Mouse (Mus musculus) layer of hippocampus, postnatal 14 days (tissue): Measurements from ENCODE around the gene Ccdc184. TPM values are rescaled to one million over a fixed set of nuclear protein-coding genes. Genes with fewer than 3 reads are reported as not detected.

Experiments used
- DNase-seq, 2 experiments: peaks; one replicate each; pipeline ENCODE4 v3.0.0; 2021 to 2022; ENCODE audit warnings: low spot score in 2 of 2, mixed read lengths in 1 of 2
- total RNA-seq, 2 experiments: library from RNA; stranded (reverse); gene quantifications; 2 replicates each; pipeline ENCODE4 v1.2.3; 2021

The Ccdc184 gene
- total RNA-seq, 2 experiments from 2014 or later: 18.2 to 18.7 TPM

DNA sequence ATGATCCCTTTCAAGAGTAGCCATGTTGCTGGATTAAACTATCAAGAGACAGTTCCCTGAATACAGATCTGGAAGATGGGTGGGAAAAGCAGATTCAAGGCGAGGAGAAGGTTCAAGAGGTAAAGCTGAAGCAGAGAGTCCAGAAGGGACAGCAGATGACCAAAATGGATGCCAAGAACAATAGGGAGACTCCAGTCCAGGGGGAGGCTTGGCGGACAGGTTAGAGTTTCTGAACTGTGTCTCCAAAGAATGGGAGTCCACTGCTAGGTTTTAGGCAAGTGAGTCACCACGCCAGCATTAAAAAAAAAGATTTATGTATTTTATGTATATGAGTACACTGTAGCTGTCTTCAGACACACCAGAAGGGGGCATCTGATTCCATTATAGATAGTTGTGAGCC is 12.3 kb upstream of the Ccdc184 start:
- no peak for DNase-seq

DNA sequence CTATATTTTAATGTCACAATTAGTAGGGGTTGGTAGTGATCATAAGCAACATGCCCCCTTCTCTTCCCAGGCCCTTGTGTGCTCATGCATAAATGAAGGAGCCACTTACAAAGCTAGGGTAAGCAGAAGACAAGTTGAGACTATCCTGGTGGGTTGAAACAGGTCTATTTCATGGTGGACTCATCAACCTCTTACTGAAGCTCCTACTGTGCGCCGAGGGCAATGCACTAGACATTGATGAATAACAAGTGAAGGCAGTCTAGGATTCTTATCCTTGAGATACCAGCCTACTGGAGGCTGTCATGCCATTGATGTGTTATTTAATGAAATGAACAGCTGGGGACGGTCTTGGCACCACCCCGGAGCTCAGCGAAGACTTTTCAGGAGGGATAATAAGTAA is 11.7 kb upstream of the Ccdc184 start:
- no peak for DNase-seq

DNA sequence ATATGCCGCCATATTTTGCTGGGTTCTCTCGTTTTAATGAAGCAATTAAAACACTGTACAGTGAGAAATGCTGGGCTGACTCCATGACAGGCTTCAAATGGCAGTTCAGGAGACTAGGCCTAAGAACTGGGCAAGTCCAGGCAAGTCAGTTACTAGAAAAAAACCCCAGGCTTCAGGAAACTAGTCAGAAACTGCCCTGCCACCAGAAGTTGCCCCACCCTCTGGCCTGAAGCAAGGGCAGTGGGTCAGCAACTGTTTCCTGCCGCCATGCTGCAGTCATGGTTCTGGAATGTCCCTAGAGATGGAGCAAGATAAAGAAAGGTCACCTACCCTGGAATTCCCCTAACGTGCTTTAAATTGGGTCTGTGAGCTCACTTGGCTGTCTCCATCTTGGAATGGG is 11.0 kb upstream of the Ccdc184 start:
- no peak for DNase-seq

DNA sequence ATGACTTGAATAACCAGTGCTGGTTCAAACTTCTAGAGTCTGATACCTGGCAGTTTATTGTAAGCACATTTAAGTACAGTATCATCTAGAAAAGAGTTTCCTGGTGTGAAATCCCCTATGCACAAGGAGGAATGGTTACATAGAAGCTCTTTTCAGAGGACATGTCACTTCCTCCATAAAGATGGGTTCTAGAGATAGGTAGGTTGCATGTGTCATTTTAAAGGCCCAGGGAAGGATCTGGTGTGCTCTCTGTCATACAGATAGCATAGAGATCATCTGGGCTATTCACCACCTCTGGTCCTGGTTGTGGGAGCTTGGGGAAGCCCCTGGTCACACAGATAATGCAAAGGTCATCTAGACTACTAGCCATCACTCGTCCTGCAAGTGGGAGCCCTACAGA is 9.7 kb upstream of the Ccdc184 start:
- no peak for DNase-seq

DNA sequence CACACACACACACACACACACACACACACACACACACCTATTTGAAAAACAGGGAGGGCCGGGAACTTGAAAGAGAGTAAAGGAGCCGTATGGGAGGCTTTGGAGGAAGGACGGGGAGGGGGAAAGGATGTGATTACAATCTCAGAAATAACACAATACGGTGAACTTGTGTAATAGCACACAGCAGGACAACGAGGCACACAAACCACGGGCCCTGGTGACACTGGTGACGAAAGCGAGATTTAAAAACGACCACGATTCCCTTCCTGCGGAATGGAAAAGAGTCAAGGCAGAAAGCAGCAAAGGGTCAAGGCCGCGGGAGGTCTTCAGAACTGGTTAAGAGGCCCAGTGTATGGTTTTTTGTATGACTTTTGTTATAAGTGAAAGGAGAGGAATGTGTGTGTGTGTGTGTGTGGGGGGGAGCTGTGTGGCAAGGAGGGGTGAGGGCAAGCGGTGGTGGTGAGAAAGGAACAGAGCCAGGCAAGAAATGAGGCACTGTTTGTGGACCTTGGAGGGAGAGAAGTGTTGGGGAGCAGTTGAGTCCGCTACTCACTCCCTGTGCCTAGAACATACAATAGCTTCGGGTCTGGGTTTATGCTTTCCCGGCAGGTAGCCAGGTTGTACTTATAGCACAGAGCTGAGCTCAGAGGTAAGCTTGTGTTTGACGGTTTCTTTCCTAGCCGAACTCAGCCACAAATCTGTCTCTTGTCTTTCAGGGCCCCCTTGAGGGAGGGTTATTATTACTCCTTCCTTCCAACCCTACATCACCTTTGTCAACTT is 5.7 kb upstream of the Ccdc184 start:
- DNase-seq: no peak

DNA sequence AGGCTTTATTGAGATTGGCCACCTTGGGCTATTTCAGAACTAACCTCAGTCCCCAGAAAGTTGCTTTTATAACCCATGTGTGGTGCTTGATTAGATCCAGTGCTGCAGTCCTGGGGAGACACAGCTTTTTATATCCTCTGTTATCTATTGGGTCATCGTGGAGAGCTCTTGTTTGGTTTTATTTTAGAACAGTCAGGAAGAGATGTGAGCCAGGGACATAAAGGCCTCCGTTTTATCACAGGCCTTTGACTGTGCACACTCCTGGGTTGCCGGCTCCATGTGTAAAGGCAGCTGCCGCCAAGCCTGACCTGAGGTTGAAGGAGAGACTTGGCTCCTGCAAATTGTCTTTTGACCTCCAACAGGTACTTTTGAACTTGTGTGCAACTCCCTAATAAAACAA is 4.4 kb upstream of the Ccdc184 start:
- DNase-seq: no peak

DNA sequence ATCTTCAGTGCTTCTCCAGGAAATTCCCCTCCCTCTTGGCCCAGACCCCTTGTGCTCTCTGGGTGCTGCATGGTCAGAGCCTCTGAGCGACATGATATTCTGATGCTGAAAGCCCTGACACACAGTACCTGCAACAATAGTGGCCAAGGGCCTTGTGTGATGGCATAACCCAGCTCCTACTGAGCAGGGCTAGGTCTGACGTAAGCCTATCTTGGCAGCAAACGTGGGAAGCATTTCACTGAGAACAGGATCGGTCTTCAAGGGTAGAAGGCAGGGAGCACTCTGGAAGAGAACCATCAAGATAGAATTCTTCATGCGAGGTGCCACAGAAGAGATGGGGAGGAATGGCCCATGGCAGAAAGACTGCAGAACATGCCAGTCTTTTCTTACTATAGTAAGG is 1.4 kb upstream of the Ccdc184 start, which contains the start of gene Asb8:
Asb8 (minus strand) TSS at position 101 of the 400 bp plus-strand sequence.
- no peak for DNase-seq

DNA sequence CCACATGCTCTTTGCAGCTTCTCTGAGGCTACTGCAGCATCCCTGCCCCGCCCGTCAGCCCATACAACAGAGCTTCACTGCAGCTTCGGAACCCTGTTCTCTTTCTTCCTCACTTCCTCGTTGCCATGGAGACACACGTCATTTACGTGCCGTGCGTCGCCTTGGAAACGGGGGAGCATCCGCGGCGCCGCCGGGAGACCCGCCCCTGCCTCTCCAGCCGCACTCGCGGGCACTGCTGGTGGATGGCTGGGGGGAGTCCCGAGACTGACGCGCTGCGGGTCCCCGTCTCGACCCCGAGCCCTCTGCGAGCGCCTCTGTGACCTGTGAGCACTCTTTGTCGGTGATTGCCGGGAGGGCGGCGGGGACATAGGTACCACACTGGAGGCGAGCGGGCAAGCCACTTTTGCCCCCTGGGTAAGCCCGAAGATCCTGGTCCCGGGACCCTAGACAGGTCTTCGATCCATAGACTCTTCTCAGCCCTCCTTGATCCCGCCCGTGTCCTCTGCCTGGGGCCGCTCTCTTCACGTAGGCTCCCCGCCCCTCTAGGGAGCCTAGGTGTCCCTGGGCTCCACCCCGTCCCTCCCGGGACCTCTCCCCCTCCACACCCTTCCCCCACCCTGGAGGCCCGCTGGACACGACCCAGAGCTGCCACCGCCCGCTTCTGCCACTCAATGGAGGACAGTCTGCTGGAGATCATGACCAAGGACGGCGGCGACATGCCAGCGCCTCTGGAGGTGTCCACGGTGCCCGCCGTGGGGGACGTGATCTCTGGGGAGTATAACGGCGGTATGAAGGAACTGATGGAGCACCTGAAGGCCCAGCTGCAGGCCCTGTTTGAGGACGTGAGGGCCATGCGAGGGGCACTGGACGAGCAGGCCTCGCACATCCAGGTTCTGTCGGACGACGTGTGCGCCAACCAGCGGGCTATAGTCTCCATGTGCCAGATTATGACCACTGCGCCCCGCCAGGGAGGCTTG is 975 bp downstream of the Ccdc184 start:
- DNase-seq: peak; percentile 83 to 95

DNA sequence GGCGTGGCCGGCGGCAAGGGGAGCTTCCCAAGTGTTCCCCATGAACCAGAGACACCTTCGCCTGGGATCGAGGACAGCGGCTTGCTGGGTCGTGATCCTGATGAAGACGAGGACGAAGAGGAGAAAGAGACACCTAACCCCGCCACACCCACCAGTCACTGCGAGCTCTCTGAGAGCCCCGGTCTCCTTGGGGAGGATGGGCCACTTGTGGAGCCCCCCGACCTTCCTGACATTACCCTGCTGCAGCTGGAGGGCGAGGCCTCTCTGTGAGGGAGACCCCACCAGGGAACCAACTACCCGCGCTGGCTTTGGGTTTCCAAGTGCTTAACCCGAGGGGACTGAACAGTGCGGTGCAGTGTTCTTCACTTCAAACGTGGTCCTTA is 1.7 kb downstream of the Ccdc184 start:
- DNase-seq: no peak

DNA sequence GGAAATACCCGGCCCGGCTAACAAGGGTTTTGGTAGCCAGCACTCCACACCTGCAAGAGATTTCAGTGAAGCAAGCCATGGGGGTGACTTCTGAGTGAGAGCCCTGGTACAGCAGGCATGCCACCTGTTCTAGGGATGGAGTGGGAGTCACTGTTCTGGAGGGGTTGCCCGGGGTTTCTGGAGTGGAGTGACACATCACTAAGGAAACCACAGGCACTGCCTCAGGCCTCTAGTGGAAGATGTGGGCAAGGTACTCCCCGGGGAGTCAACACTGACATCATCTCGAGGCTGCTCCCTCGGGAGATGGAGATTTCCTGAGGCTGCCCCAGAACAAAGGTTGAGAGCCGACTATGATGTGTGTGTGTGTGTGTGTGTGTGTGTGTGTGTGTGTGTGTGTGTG is 3.4 kb downstream of the Ccdc184 start:
- DNase-seq: peak; percentile 61 to 64

DNA sequence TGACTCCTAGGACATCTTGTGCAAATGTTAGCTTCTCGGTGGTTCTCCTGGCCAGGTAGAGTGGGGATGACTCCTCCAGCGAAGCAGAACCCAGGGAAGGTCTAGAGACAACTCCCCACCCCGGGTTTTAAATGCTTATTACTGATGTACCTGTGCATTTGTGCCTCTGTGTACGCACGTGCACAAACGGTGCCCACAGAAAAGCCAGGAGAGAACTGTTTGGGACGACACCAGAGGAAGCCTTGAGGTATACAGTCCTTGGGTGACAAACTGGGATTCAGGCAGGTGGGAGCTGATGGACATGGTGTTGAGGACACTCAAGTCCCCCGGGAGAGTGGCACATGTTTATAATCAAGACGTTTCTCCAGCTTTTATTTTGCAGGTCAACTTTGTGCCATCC is 4.0 kb downstream of the Ccdc184 start:
- no peak for DNase-seq

DNA sequence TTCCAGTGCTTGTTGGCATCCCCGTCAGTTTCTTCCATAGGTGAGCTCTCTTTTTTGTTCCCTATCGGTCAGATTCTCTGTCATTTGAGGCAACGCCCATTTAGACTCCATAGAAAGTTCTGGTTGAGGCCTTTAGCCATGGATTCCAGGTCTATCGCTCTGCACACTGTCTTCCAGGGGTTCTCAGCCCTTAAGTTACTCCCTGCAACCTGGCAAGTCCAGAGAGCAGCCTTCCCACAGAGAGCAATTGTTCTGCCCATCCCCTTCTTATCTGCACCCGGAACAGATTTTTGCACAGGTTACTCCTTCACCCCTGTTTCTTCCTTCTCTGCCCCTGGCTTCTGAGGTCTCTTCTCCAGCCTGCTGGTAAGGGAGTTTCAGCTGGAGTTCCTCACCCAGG is 5.2 kb downstream of the Ccdc184 start:
- no peak for DNase-seq

DNA sequence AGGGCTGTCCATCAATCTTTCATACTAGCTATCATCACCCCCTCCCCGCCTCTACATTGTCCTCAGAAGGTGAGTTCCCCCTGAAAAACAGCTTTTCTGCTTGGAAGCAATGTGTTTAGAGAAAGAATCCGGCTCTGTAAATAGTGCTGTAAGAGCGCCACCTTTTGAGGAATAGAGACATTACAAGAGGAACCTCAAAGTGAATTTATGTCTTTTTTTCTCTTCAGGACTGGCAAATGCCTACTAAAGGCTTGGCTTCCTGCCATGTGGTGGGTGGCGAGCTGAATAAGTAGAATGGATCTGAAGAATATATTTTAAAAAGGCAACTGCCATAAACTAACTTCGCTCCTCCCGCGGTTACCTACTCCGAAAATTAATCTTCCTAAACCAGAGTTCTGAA is 6.9 kb downstream of the Ccdc184 start:
- peak; percentile 48 to 88 for DNase-seq

DNA sequence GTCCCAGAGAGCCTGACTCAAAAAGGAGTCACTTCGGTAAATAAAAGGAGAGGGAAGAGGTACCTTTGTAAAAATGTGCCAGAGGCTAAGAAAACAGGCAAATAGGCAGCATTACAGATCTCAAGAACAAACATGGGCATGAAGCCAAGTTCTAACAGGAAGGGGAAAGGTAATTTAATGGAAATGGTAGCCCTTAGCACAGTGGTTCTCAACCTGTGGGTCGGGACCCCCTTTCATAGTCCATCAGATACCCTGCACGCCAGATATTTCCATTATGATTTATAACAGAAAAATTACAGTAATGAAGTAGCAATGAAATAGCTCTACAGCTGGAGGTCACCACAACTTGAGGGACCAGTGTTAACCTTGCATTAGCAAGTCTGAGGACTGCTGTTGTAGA is 10.4 kb downstream of the Ccdc184 start:
- no peak for DNase-seq

DNA sequence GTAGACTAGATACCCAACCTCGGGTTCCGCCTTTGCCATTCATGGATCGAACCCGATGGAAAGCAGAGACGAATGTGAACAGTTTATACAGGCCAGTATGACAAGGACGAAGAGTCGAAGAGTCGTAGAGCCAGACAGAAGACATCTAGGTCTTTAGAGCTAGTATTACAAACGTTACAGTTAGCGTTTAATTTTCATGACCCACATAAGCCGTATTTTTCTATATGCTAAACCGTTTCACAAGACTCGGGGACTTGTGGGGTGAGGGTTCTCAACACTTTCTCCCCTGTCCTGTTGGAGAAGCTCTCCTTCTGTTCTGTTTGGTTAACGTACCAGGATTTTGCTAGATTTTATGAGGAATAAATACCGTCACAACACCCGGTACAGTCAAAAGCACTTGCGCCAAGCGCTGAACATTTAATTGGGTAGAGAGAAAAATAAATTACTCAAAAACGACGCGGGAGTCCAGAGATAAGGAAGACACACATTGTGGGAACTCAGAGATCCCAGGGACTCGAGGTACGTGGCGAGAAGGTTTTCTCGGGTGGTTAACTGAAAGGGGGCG is 13.7 kb downstream of the Ccdc184 start:
- no peak for DNase-seq

DNA sequence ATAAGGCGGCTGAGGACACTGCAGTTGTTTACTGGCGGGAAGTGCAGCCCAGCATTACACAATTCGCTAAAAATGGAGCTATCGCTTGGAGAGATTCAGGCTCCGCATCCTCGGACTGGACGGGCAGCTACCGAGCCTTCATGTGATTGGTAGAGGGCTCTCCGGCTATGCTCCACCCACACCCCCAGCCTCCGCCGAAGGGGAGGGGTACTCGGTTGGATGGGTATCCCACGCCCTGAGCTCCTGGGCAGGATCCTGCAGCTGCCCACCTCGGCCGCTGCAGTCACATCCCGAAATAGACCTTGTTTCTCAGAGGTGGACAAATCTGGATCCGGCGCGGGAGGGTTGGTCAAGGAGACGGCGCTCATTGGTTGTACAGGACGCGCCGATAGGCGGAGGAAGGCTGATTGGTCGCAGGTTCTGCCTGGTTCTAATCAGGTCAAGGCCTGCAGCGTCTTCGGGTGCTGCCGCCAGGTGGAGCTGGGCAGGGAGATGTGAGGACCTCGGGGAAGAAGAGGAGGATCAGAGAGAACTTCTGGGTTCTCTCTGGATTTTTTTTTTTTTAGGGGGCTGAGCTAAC is 14.3 kb downstream of the Ccdc184 start:
- DNase-seq: peak; percentile 91

DNA sequence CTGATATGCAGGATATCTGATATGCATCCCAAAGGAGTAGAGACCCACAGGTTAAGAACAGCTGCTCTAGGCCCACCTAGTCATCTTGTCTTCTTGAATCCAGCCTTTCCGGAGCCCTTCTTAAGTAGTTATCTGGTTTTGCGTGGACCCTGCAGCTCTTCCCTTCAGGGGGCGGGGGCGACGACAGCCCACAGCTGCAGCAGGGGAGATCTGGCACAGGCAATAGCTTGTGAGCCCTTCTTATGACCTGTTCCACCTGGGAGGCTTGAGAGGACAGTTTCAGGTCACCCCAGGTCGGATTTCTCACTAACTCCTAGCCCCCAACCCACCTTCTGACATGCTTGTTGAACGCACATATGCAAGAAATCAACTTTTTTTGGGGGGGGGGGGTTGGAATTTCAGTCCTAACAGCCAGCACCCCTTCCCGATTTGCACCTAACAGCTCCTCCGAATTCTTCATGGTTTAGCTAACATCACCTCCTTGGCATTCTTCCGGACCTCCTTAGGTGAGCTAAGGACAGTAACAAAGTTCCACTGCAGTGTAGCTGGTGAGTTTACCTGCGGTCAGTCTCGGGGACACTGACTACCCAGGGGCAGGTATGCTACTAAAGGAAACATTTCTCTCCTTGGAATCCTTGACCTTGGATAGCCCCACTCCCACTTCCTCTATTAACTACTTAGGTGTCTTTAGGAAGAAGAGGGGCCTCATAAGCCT is 15.1 kb downstream of the Ccdc184 start:
- DNase-seq: no peak

DNA sequence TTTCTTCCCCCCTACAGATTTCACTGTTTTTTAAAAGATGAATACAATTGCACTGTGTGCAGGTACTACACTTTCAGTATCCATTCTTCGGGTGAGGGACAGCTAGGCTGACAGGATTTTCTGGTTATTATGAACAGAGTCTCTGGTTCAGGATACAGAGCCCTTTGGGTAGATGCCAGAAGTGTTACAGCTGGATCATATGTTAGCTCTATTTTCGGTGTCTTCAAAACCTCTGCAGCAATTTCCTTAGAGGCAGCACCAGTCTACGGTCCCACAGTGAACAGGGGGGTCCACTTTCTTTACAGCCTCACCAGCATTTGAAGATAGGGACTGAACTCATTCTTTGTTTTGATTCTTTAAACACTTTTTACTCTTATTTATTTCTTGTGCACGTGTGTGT is 17.5 kb downstream of the Ccdc184 start:
- no peak for DNase-seq

DNA sequence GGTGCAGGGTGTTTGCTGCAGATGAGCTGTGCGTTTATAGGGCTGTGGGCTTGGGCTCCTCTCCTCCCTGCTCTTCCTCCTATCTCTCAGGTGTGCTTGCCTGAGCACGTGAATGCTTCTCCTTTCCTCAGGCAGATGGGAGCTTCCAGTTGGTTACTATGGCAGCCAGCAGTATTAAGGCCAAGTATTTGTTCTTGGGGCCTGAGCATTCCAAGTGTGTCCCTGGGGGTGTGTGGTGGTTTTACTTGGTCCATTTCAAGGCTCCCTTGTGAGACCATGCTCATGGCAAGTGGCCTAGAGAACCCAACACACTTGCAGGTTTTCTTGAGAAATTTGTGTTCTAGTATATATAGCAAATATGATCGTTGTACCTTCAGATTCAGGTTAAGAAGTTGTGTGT is 28.5 kb downstream of the Ccdc184 start, which contains the start of gene Olfr288:
Olfr288 (minus strand) TSS at position 101 of the 400 bp plus-strand sequence.
- no peak for DNase-seq

DNA sequence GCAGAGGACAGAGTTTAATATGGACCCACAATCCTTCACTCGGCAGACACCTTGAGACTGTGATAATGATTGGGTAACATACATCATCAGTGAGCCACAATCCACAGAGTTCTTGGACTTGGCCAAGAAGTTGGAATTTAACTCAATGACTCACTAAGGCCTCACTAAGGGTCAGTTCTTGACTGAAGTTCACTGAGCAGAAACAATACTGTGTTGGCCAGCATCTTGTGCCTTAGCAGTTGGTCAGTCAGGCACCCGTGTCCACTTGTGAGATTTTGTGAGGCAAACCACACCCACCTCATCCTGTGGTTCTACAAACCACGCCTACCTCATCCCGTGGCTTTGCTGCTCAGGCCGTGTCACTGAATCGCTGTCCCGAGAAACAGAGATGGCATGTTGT is 42.7 kb downstream of the Ccdc184 start:
- no peak for DNase-seq
